Mouse (Mus musculus): Measurements from ENCODE around the gene Faah. TPM values are rescaled to one million over a fixed set of nuclear protein-coding genes. Genes with fewer than 3 reads are reported as not detected.

The Faah gene
- total and polyA plus RNA-seq, 3 experiments, result 3.4 to 15.1 (median 13.3) TPM

DNA sequence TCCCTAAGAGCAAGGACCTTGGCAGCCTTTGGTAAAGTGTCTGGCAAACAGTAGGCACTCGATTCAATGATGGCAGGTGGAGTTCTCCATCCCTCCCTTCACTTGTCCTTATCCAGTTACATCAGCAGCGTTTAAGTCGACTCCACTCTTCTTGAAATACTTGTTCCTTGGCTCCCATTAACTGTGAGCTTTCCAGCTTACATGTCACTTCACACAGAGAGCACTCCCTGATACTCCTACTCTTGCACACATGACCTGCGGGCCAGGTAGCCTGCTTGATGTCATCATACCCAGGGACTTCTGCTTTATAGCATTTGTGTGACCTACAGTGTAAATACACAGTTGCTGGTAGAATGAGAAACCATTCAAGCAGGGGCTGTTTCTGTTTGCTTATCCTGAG is 21.0 kb downstream of the Faah start:
- H3K9ac ChIP-seq (ENCODE audit: insufficient read depth, low read depth), result no peak overlapping the region
- in situ Hi-C loops (cut with MboI; ENCODE audit: low pct_ligation_motif_present, low pct_unique_long_range_greater_than_20kb, low sequenced_read_pairs), result no loop called here
- no peak overlapping the region for H3K27ac ChIP-seq (ENCODE audit: insufficient read depth, low read depth)
- dilution Hi-C loops (cut with MboI; ENCODE audit: extremely low pct_ligation_motif_present, extremely low pct_unique_long_range_greater_than_20kb, low sequenced_read_pairs), result no loop called here
- no peak for DNase-seq (ENCODE audit: extremely low read depth)
- no peak overlapping the region for H3K4me3 ChIP-seq (replicated peaks in 1 of 3; ENCODE audit: low read depth in 2 of 3, low read length in 2 of 3, poor library complexity in 1 of 3)
- H3K4me1 ChIP-seq (ENCODE audit: control insufficient read depth in 1 of 2, insufficient read depth in 2 of 2), result no peaks in the 10 kb centered on the region
- H3K4me2 ChIP-seq (ENCODE audit: insufficient read depth, low read depth, poor library complexity, severe bottlenecking), result no peak overlapping the region
- peaks cover 39 to 54% of the 10 kb centered on the region in 2 experiments for H3K36me3 ChIP-seq (replicated peaks in 1 of 2; ENCODE audit: control insufficient read depth in 1 of 2, insufficient read depth in 1 of 2, low read length in 1 of 2)
- TF ChIP-seq MAZ (IDR thresholded peaks at IDR 0.05; ENCODE audit: low read depth, low read length) (no peak), CTCF (conservative IDR thresholded peaks at IDR 0.05 in 1 of 2, IDR thresholded peaks at IDR 0.05 in 1 of 2; ENCODE audit: low read depth in 2 of 2, low read length in 2 of 2) (no peak), POLR2AphosphoS2 (IDR thresholded peaks at IDR 0.05; ENCODE audit: low read depth, low read length) (no peak), HCFC1 (IDR thresholded peaks at IDR 0.05; ENCODE audit: low read depth, low read length) (no peak), MAFK (IDR thresholded peaks at IDR 0.05; ENCODE audit: insufficient replicate concordance, low read length) (no peak), ETS1 (conservative IDR thresholded peaks at IDR 0.05; ENCODE audit: low read depth, low read length) (no peak), MYC (IDR thresholded peaks at IDR 0.05; ENCODE audit: low read depth, low read length) (no peak), TBP (conservative IDR thresholded peaks at IDR 0.05; ENCODE audit: low read depth, low read length) (no peak), ZMIZ1 (IDR thresholded peaks at IDR 0.05; ENCODE audit: low read depth, low read length) (no peak), IRF4 (IDR thresholded peaks at IDR 0.05; ENCODE audit: low read depth, low read length) (no peak), ELF1 (IDR thresholded peaks at IDR 0.05; ENCODE audit: low read depth, low read length) (no peak), POLR2A (IDR thresholded peaks at IDR 0.05; ENCODE audit: low read depth, low read length) (no peak), PAX5 (IDR thresholded peaks at IDR 0.05; ENCODE audit: low read length) (no peak)
- H3K9me3 ChIP-seq (replicated peaks; ENCODE audit: low read length), result peaks cover 5% of the 10 kb centered on the region
- H3K27me3 ChIP-seq (replicated peaks), result no peaks in the 10 kb centered on the region
- no peaks in the 10 kb centered on the region for H3K79me2 ChIP-seq (replicated peaks; ENCODE audit: control insufficient read depth, extremely low read depth, insufficient read depth, poor library complexity, severe bottlenecking)

DNA sequence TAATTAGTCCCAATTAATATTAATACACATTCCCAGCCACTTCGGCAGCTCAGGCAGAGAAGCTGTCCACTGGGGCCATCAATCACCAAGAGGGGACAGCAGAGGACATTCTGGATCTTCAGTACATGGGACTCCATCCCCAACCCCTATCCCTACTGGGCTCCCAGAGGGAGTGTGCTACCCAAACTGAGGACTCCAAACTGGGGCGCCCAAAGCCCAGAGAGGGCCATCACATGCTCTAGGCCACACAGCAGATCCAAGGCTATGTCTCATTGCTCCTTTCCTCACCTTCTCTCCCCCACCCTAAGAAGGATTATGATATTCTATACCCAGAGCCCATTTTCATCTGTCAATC is 22.4 kb downstream of the Faah start:
- Histone ChIP-seq H3K9me3 (replicated peaks; ENCODE audit: low read length) (peaks cover 13% of the 10 kb centered on the region), H3K4me1 (ENCODE audit: control insufficient read depth in 1 of 2, insufficient read depth in 2 of 2) (no peaks in the 10 kb centered on the region), H3K36me3 (replicated peaks in 1 of 2; ENCODE audit: control insufficient read depth in 1 of 2, insufficient read depth in 1 of 2, low read length in 1 of 2) (peaks cover 34 to 43% of the 10 kb centered on the region in 2 experiments), H3K27me3 (replicated peaks) (no peaks in the 10 kb centered on the region), H3K27ac (ENCODE audit: insufficient read depth, low read depth) (no peak overlapping the region), H3K79me2 (replicated peaks; ENCODE audit: control insufficient read depth, extremely low read depth, insufficient read depth, poor library complexity, severe bottlenecking) (no peaks in the 10 kb centered on the region), H3K9ac (ENCODE audit: insufficient read depth, low read depth) (no peak overlapping the region), H3K4me3 (replicated peaks in 1 of 3; ENCODE audit: low read depth in 2 of 3, low read length in 2 of 3, poor library complexity in 1 of 3) (no peak overlapping the region), H3K4me2 (ENCODE audit: insufficient read depth, low read depth, poor library complexity, severe bottlenecking) (no peak overlapping the region)
- dilution Hi-C loops (cut with MboI; ENCODE audit: extremely low pct_ligation_motif_present, extremely low pct_unique_long_range_greater_than_20kb, low sequenced_read_pairs), result no loop called here
- TF ChIP-seq ZMIZ1 (IDR thresholded peaks at IDR 0.05; ENCODE audit: low read depth, low read length), result no peak
- no peak for TF ChIP-seq MAFK (IDR thresholded peaks at IDR 0.05; ENCODE audit: insufficient replicate concordance, low read length)
- no peak for TF ChIP-seq POLR2AphosphoS2 (IDR thresholded peaks at IDR 0.05; ENCODE audit: low read depth, low read length)
- TF ChIP-seq MAX (IDR thresholded peaks at IDR 0.05; ENCODE audit: low read length), result no peak
- TF ChIP-seq USF2 (conservative IDR thresholded peaks at IDR 0.05; ENCODE audit: low read depth, low read length), result no peak
- DNase-seq (ENCODE audit: extremely low read depth), result no peak
- in situ Hi-C loops (cut with MboI; ENCODE audit: low pct_ligation_motif_present, low pct_unique_long_range_greater_than_20kb, low sequenced_read_pairs), result no loop called here
